Mouse (Mus musculus) mammary gland, adult 2 months (tissue): Measurements from ENCODE around the gene Olfr71. TPM values are rescaled to one million over a fixed set of nuclear protein-coding genes. Genes with fewer than 3 reads are reported as not detected.

Experiments
- polyA plus RNA-seq: library from polyadenylated mRNA; depleted of rRNA; stranded (reverse); fragments of >200 nt; gene quantifications from 2 replicates; pipeline ENCODE4 v1.2.3, GENCODE M21; 2012; ENCODE audit warnings: low replicate concordance; rRNA removed

Gene Olfr71
- not detected in 2 replicates for polyA plus RNA-seq

DNA sequence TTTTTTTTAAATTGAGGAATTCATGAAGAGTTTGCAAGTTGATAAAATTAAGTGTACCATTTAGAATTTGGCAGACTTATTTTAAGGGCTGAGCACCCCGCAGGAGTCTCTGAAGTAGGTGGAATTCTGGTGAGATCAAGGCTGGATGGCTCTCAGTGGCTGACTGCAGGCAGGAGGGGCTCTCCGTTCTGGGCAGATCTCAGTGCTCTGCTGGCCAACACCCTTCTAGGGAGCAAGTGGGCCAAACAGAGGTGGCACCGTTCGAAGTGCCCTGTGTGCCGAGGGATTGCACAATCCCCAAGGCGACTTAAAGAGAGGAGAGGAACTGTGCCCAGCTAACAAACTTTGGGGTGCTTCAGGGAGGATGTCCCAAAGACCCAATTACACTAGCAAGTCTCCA, at the start of gene Olfr71:
TSS of gene Olfr71 (minus strand) at position 387 of the 400 bp plus-strand sequence.

DNA sequence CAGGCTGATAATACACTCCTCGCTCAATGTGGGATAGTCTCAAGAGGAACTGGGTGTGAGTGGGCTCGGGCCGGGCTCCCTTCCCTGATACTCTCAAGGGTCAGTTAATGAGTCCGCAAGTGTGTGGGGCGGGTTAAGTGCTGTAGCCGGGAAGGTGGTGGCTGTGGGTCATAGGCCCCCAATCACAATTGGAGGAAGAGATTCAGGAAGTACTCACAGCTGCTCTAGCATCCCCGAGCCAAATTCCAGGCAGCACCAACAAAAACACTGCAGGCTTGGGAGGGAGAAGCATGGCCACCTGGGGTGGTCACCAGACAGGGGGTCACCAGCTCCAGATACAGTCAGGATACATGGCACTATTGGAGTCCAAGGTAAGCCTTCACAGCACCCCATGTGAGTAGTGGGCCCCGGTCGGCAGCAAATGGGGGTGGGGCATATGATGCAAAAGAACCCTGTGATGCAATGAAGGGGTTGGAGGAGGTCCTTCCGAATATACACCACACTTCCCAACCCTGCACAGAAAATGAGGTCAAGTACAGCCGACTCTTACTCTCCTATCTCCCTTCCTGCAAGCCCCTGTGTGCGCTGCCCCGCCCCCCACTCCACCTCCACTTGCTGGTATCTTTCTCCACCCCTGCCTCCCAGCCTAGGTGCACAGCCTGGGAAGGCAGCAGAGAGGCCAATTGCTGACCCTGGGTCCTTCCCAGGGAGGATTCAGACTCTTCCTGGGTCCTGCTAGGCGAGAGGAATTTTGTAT, 19.9 kb upstream of the Olfr71 start, which contains the start of gene Spaar:
TSS of gene Spaar (plus strand) at position 241 of the 757 bp plus-strand sequence.

DNA sequence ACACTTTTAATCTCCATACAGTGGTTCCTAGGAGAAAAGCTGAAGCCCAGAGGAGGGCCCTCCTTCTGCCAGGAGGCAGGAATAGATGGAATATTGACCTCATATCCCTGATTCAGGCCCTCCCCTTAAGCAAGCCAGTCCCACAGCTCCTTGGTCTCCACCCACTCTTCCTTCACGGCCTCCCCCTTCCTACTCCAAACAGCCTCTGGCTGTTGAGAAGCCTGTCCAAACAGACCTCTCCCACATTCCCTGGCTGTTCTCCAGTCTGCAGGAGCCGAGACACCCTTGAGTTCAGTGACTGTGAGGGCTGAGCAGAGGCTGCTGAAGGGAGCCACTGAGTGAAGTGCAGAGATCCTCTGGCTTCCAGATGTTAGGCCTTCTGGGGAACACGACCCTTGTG, 16.9 kb upstream of the Olfr71 start, which contains the start of gene Hrct1:
TSS of gene Hrct1 (plus strand) at position 194 of the 400 bp plus-strand sequence.

DNA sequence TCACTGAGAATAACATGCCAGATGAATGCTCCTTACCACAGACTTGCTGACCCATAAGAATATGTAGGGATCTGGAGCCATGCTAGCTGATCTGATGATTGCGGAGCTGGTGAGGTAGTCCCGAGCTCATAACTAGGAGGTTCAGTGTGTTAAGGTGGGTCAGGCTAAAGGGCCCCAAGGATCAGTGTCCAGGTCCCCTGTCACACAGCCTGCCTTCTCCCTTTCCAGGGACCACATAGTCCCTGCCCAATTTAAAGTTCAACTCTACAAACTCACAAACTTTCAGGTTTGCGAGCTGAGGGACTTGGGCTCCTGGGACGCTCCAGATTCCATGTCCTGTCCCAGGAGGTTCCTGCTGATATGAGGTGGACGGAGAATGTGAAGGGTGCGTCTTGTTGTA, 9.3 kb downstream of the Olfr71 start, which contains the start of gene Olfr70:
TSS of gene Olfr70 (minus strand) at position 101 of the 400 bp plus-strand sequence.

DNA sequence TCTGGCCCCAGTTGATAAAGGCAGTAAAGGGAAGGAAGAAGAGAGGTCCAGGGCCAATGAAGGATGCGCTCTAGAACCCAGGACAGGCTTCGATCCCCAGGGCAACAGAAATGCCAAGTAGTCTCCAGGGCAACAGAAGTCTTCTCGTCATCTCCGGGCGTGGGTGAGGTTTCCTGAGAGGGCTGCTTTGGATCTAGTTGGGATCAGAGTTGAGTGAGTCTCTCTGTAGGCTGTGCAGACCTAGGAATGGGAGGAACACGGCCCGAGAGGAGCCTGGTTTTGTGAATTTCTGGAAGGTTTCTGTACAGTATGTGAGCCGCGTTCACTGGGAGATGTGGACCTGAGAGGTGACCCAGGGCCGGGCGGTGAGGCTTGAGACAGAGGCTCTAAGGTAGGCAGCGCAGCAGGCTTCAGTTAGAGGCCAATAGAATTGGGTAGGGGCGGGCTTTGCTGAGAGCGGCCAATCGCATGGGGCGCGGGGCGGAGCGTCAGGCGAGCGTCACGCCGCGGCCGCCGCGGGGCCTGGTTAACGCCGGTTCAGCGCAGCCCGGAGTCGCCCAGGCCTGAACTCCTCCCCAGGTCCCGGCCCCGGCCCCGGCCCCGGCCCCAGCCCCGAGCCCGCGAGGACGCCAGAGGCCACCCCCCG, 41.1 kb downstream of the Olfr71 start, which contains the start of the genes Tmem8b and Fam221b:
TSS of gene Tmem8b (plus strand) at position 190 of the 646 bp plus-strand sequence.
TSS of gene Fam221b (minus strand) at position 364 of the 646 bp plus-strand sequence.

DNA sequence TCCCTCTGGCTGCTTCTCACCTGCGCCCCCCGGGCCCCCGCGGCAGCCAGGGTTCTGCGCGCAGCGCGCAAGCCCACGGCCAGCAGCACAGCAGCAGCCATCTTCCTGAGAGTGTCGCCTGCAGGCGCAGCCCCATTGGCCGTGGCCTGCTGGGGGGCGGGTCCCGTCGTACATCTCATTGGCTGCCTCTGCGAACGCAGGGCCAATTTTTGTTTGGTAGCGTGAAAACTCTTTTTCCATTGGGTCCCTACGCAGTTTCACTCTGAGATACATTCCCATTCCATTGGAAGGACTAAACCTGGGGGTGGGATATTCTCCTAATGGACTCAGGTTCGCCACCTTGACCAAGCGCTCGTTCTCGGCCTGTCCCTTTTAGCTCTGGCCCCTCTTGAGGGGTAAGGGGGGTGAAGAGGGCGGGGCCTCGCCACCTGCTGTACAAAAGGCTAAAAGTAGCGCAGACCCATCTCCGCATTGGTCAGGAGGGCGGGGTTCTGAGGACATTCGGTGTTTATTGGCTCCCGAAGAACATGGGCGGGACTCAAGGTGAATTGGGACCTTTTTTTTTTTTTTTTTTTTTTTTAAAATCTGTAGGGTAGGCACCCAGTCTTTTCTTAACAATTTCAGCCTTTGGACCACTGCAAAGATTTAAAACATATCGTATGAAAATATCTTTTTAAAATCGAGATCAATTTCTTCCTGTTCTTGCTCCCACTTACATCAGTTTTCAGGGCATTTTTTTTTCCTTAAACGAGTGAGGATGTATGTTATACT, 53.5 kb downstream of the Olfr71 start, which contains the start of gene Hint2:
TSS of gene Hint2 (minus strand) at position 128 of the 771 bp plus-strand sequence.

Other genes with a start within 250 kb of the Olfr71 start
- 9.2 and 21.2 TPM in 2 replicates for gene Sit1, start 226.5 kb downstream of the Olfr71 start, polyA plus RNA-seq
- 62.5 and 267 TPM in 2 replicates for gene Ccdc107, start 217.4 kb downstream of the Olfr71 start, polyA plus RNA-seq
- 4.4 and 4.8 TPM in 2 replicates for gene Arhgef39, start 210.6 kb downstream of the Olfr71 start, polyA plus RNA-seq
- gene Car9, start 203.3 kb downstream of the Olfr71 start, polyA plus RNA-seq: 0.78 and 1.5 TPM in 2 replicates
- gene Tpm2, start 186.5 kb downstream of the Olfr71 start, polyA plus RNA-seq: 23.0 and 770 TPM in 2 replicates
- gene Creb3, start 147.9 kb downstream of the Olfr71 start, polyA plus RNA-seq: 75.4 and 91.4 TPM in 2 replicates
- 101 and 163 TPM in 2 replicates for gene Tln1, start 147.6 kb downstream of the Olfr71 start, polyA plus RNA-seq
- gene Rgp1, start 131.5 kb downstream of the Olfr71 start, polyA plus RNA-seq: 60.7 and 68.0 TPM in 2 replicates
- 22.0 and 23.6 TPM in 2 replicates for gene Gba2, start 131.4 kb downstream of the Olfr71 start, polyA plus RNA-seq
- gene Msmp, start 125.8 kb downstream of the Olfr71 start, polyA plus RNA-seq: 0.74 and 1.1 TPM in 2 replicates
- 42.2 and 51.5 TPM in 2 replicates for gene Npr2, start 78.3 kb downstream of the Olfr71 start, polyA plus RNA-seq
- 0.92 and 1.7 TPM in 2 replicates for gene Spag8, start 56.7 kb downstream of the Olfr71 start, polyA plus RNA-seq
- gene Hint2, start 53.8 kb downstream of the Olfr71 start, polyA plus RNA-seq: 87.4 and 136 TPM in 2 replicates
- gene Tmem8b, start 41.3 kb downstream of the Olfr71 start, polyA plus RNA-seq: 12.3 and 18.7 TPM in 2 replicates
- gene Fam221b, start 41.1 kb downstream of the Olfr71 start, polyA plus RNA-seq: 0.02 and 0.09 TPM in 2 replicates
- not detected in 2 replicates for gene Olfr70, start 9.4 kb downstream of the Olfr71 start, polyA plus RNA-seq
- gene Hrct1, start 16.9 kb upstream of the Olfr71 start, polyA plus RNA-seq: 21.9 and 24.8 TPM in 2 replicates
- gene Spaar, start 19.8 kb upstream of the Olfr71 start, polyA plus RNA-seq: 5.1 and 8.1 TPM in 2 replicates
- 0.14 TPM in 1 of 2 replicates, not detected in the other for gene Olfr159, start 60.8 kb upstream of the Olfr71 start, polyA plus RNA-seq
- gene Olfr156, start 113.6 kb upstream of the Olfr71 start, polyA plus RNA-seq: 0.10 TPM in 1 of 2 replicates, not detected in the other
- gene Olfr157, start 129.9 kb upstream of the Olfr71 start, polyA plus RNA-seq: not detected in 2 replicates
- not detected in 2 replicates for gene Olfr155, start 141.3 kb upstream of the Olfr71 start, polyA plus RNA-seq
- gene Reck, start 165.3 kb upstream of the Olfr71 start, polyA plus RNA-seq: 21.4 and 25.5 TPM in 2 replicates
- 20.5 and 26.7 TPM in 2 replicates for gene Glipr2, start 247.1 kb upstream of the Olfr71 start, polyA plus RNA-seq